Mouse (Mus musculus): Measurements from ENCODE around the gene Pcgf2. TPM values are rescaled to one million over a fixed set of nuclear protein-coding genes. Genes with fewer than 3 reads are reported as not detected.

The Pcgf2 gene
- polyA plus RNA-seq, 1 experiment: 0.35 TPM

DNA sequence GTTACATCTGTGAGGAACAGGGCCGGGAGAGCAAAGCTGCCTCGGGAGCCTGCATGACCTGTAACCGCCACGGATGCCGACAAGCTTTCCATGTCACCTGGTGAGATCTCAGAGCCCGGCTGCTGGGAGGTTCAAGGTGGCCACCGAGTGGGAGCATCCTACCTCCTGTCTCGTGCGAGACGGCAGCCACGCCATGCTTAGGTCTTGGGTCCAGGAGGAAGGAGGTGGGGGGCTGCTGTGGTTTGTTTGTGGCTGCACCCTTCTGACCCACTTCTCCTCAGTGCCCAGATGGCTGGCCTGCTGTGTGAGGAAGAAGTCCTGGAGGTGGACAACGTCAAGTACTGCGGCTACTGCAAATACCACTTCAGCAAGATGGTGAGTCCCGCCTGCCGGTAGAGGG lies 33.5 kb downstream of the Pcgf2 start:
- Histone ChIP-seq H3K4me1 (ENCODE audit: control insufficient read depth) (peaks cover 3% of the 10 kb centered on the region; the same call in 1 of the 2 replicates), H3K27me3 (ENCODE audit: control insufficient read depth) (peaks cover 61% of the 10 kb centered on the region), H3K4me3 (replicated peaks) (no peak overlapping the region), H3K36me3 (ENCODE audit: control insufficient read depth) (peaks cover 3% of the 10 kb centered on the region; the same call in 1 of the 2 replicates), H3K9me3 (ENCODE audit: control insufficient read depth, low read length) (peaks cover 4% of the 10 kb centered on the region; the same call in 1 of the 2 replicates)
- TF ChIP-seq TAL1 (IDR thresholded peaks at IDR 0.05; ENCODE audit: low read length) (no peak), GATA1 (IDR thresholded peaks at IDR 0.05; ENCODE audit: low read length) (no peak)

DNA sequence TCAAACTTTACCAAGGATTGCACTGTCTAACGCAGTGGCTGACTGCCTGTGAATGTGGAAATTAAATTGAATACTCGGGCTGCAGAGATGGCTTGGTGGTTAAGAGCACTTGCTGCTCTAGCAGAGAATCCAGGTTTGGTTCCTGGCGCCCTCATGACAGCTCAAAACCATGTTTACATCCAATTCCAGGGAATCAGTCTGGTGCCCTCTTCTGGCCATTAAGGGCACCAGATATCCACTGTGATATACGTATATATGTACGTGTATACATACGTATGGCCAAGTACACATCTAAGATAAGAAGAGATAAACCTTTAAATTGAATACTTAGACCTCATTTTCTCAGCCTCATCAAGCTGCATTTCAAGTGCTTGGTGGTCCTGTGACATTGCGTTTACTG lies 34.1 kb downstream of the Pcgf2 start:
- no peak overlapping the region for H3K4me3 ChIP-seq (replicated peaks)
- H3K9me3 ChIP-seq (ENCODE audit: control insufficient read depth, low read length): peaks cover 7% of the 10 kb centered on the region; the same call in 1 of the 2 replicates
- H3K36me3 ChIP-seq (ENCODE audit: control insufficient read depth): peaks cover 3% of the 10 kb centered on the region; the same call in 1 of the 2 replicates
- peaks cover 3% of the 10 kb centered on the region; the same call in 1 of the 2 replicates for H3K4me1 ChIP-seq (ENCODE audit: control insufficient read depth)
- peaks cover 67% of the 10 kb centered on the region for H3K27me3 ChIP-seq (ENCODE audit: control insufficient read depth)
- no peak for TF ChIP-seq GATA1 (IDR thresholded peaks at IDR 0.05; ENCODE audit: low read length)
- TF ChIP-seq TAL1 (IDR thresholded peaks at IDR 0.05; ENCODE audit: low read length): no peak

DNA sequence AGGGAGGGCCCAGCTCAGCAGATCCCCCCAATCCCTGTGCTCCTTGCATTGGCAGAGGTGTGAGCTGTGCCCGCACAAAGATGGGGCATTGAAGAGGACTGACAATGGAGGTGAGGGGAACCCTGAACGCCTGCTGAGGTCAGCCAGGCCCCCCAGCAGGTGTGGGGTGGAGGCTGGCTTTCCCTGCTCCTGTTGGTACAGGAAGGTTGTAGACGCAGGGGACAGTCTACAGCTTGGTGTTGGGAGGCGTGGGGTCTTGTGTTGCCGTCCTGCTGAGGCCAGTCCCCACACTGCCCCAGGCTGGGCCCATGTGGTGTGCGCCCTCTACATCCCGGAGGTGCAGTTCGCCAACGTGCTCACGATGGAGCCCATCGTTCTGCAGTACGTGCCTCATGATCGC lies 34.9 kb downstream of the Pcgf2 start:
- H3K4me1 ChIP-seq (ENCODE audit: control insufficient read depth): peaks cover 8% of the 10 kb centered on the region
- peaks cover 75% of the 10 kb centered on the region for H3K27me3 ChIP-seq (ENCODE audit: control insufficient read depth)
- peaks cover 7% of the 10 kb centered on the region; the same call in 1 of the 2 replicates for H3K9me3 ChIP-seq (ENCODE audit: control insufficient read depth, low read length)
- H3K4me3 ChIP-seq (replicated peaks): no peak overlapping the region
- peaks cover 3% of the 10 kb centered on the region; the same call in 1 of the 2 replicates for H3K36me3 ChIP-seq (ENCODE audit: control insufficient read depth)
- TF ChIP-seq TAL1 (IDR thresholded peaks at IDR 0.05; ENCODE audit: low read length): no peak
- no peak for TF ChIP-seq GATA1 (IDR thresholded peaks at IDR 0.05; ENCODE audit: low read length)

DNA sequence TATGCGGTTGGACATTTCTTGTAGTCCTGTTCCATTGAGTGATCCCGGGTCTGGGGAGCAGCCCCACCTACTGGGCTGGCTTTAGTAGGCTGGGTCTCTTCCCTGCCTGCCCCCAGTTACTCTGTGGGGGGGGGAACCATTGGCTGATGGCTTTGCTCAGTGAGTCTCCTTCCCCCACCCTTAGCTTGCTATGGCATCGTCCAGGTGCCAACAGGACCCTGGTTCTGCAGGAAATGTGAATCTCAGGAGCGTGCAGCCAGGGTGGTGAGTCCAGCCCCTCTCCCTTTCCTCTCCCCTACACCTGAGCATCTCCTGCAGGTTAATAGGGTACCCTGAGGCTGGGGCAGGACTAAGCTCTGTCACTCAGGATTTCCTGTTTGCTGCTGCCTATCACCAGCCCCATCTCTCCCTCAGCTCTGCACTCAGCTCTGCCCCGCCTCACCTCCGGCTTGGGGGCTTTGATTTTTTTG lies 35.5 kb downstream of the Pcgf2 start:
- Histone ChIP-seq H3K4me1 (ENCODE audit: control insufficient read depth) (peaks cover 12% of the 10 kb centered on the region), H3K4me3 (replicated peaks) (no peak overlapping the region), H3K36me3 (ENCODE audit: control insufficient read depth) (peaks cover 3% of the 10 kb centered on the region; the same call in 1 of the 2 replicates), H3K27me3 (ENCODE audit: control insufficient read depth) (peaks cover 81% of the 10 kb centered on the region), H3K9me3 (ENCODE audit: control insufficient read depth, low read length) (peaks cover 7% of the 10 kb centered on the region; the same call in 1 of the 2 replicates)
- TF ChIP-seq GATA1 (IDR thresholded peaks at IDR 0.05; ENCODE audit: low read length): no peak
- TF ChIP-seq TAL1 (IDR thresholded peaks at IDR 0.05; ENCODE audit: low read length): no peak

DNA sequence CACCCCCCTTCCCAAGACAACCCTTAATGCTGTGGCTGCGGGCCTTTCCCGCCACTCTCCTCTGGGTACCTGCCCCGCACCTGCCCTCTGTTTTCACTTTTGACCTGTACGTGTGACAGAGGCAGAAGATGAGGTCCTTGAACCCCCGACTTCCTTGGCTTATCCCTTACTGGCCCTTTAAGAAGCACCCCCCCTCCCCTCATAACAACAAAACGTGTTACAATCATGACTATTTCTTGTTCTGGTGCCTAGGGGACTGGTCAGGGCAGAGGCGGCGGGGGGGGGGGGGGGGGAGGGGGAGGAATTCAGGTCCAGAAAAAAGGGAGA lies 36.0 kb downstream of the Pcgf2 start:
- H3K27me3 ChIP-seq (ENCODE audit: control insufficient read depth): peaks cover 84% of the 10 kb centered on the region

DNA sequence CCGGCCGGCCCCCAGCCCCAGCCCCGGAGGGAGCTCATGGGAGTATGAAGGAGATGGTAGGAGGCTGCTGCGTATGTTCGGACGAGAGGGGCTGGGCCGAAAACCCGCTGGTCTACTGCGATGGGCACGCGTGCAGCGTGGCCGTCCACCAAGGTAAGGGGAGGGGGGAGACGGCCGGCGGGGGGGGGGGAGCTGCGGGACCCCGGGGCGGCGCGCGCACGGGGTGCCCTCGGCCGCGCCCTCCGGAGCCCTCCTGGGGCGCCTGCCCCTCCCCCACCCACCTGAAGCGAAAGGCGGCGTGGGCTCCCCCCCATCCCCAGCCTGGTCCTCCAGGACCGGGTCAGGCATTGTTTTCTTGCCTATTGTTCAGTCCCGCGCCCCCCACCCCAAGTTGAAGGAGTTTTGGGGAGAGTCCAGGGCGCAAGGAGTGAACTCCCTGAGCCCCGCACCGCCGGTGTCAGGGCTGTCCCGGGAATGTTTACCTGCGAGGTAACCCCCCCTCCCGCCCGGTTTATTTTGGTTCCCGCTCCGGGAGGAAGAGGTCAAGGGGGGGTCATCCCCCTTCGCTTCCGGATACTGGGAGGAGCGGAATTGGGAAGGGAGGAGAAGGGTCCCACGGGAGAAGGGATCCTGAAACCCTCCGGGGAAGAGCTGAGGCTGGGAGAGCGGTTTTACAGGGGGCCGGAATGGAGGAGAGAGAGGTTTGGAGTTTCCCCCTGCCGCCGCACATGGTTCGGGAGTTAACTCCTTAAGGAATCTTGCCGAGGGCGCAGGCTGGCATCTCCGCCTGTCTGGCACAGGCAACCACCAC lies 36.6 kb downstream of the Pcgf2 start:
- peaks cover 87% of the 10 kb centered on the region for H3K27me3 ChIP-seq (ENCODE audit: control insufficient read depth)
- no peak for TF ChIP-seq GATA1 (IDR thresholded peaks at IDR 0.05; ENCODE audit: low read length)
- TF ChIP-seq TAL1 (IDR thresholded peaks at IDR 0.05; ENCODE audit: low read length): no peak
- peak overlapping the region; percentile 41 for H3K4me3 ChIP-seq (replicated peaks)
- H3K36me3 ChIP-seq (ENCODE audit: control insufficient read depth): peaks cover 3% of the 10 kb centered on the region; the same call in 1 of the 2 replicates
- H3K4me1 ChIP-seq (ENCODE audit: control insufficient read depth): peaks cover 14% of the 10 kb centered on the region
- peaks cover 7% of the 10 kb centered on the region; the same call in 1 of the 2 replicates for H3K9me3 ChIP-seq (ENCODE audit: control insufficient read depth, low read length)

More for the DNA sequence above, 36.0 kb downstream of the Pcgf2 start:
- TF ChIP-seq TAL1 (IDR thresholded peaks at IDR 0.05; ENCODE audit: low read length) (no peak), GATA1 (IDR thresholded peaks at IDR 0.05; ENCODE audit: low read length) (no peak)
- Histone ChIP-seq H3K4me3 (replicated peaks) (peak overlapping the region; percentile 41), H3K36me3 (ENCODE audit: control insufficient read depth) (peaks cover 3% of the 10 kb centered on the region; the same call in 1 of the 2 replicates), H3K4me1 (ENCODE audit: control insufficient read depth) (peaks cover 14% of the 10 kb centered on the region), H3K9me3 (ENCODE audit: control insufficient read depth, low read length) (peaks cover 7% of the 10 kb centered on the region; the same call in 1 of the 2 replicates)

DNA sequence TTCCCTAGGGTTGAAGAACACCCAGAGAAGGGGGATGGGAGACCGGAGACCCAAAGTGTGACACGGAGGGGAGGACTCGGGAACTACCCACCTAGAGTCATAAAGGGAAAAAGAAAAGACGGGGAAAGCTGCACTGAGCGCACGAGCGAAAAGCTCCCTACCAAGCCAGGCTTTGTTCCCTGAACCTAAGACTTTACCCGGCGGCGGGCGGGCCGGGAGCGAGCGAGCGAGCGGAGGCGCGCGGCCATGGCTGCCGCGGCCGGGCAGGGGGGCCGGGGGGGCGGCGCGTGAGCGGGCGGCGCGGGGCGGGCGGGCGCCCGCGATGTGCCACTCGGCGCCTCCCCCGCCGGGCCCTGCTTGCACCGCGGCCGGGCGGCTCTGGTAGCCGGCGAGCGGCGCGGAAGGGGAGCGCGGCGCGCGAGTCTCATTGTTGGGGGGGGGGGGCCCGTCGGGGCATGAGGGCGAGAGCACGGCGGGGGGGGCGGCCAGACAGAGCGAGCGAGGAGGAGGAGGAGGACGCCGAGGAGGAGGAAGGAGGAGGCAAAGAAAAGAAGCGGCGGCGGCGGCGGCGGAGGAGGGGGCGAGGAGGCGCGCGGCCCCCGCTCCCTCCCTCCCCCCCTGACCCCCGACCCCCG lies 37.3 kb downstream of the Pcgf2 start, which contains the start of gene Mllt6:
Gene Mllt6 (plus strand): TSS at position 522 of the 635 bp plus-strand sequence.
- TF ChIP-seq TAL1 (IDR thresholded peaks at IDR 0.05; ENCODE audit: low read length): no peak
- TF ChIP-seq GATA1 (IDR thresholded peaks at IDR 0.05; ENCODE audit: low read length): no peak
- H3K4me1 ChIP-seq (ENCODE audit: control insufficient read depth): peaks cover 14% of the 10 kb centered on the region
- H3K9me3 ChIP-seq (ENCODE audit: control insufficient read depth, low read length): peaks cover 7% of the 10 kb centered on the region; the same call in 1 of the 2 replicates
- peak within 1 kb of the TSS; percentile 41 for H3K4me3 ChIP-seq (replicated peaks)
- H3K36me3 ChIP-seq (ENCODE audit: control insufficient read depth): peaks cover 3% of the 10 kb centered on the region; the same call in 1 of the 2 replicates
- H3K27me3 ChIP-seq (ENCODE audit: control insufficient read depth): peaks cover 88% of the 10 kb centered on the region

DNA sequence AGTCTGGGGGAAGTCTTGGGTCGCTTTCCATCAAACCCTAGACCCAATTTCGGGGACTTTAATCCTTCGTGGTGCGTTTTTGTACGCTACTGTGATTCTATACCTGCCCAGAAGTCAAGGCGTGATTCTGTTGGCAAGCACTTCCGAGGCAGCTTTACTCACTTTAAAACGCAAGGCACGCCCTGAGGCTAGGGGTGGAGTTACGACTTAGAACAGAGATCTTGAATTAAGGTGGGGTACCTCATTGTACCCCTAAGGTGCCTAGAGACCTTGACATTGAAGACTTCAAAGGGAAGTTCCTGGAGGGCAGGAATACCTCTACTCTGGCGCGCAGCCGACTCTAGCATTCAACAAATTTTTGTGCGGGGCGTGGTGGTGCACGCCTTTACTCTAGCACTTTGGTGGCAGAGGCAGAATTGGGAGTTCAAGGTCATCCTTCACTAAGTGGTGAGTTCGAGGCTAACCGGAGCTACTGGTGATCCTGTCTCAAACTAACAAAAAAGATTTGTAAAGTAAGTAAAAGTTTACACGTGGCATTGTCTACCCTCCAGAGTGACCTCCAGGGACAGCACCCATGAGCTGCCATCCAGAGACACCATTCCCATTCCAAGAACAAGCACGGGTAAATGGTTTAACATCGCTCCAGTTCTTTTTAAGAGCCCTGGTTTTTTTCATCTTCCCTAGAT lies 37.9 kb downstream of the Pcgf2 start:
- Histone ChIP-seq H3K4me1 (ENCODE audit: control insufficient read depth) (peaks cover 14% of the 10 kb centered on the region), H3K9me3 (ENCODE audit: control insufficient read depth, low read length) (peaks cover 7% of the 10 kb centered on the region; the same call in 1 of the 2 replicates), H3K27me3 (ENCODE audit: control insufficient read depth) (peaks cover 91% of the 10 kb centered on the region), H3K4me3 (replicated peaks) (peak overlapping the region; percentile 34), H3K36me3 (ENCODE audit: control insufficient read depth) (peaks cover 3% of the 10 kb centered on the region; the same call in 1 of the 2 replicates)
- TF ChIP-seq GATA1 (IDR thresholded peaks at IDR 0.05; ENCODE audit: low read length) (no peak), TAL1 (IDR thresholded peaks at IDR 0.05; ENCODE audit: low read length) (no peak)

All from erythroblast, embryonic 14.5 days (primary cell).